Mouse (Mus musculus): ENCODE data around the gene Trak1. TPM values are rescaled to one million over a fixed set of nuclear protein-coding genes. Genes with fewer than 3 reads are reported as not detected.
A peak's percentile ranks its signal among the peaks of the same experiment; 100 is the strongest.
"Not testable (repeated sequence)": the region's sequence is repeated elsewhere in the genome, so short reads cannot be mapped to it uniquely, and the experiment has no call there.

The Trak1 gene
- polyA plus RNA-seq, 1 experiment from 2014 or later, result 27.1 TPM

GRCm38 (mm10) chr9:121446431-121446831 is 149.1 kb downstream of the Trak1 start:
- no peak for ATAC-seq (ENCODE audit: low read depth)
- no peaks in the 10 kb centered on the region for H3K27me3 ChIP-seq (ENCODE audit: control insufficient read depth, insufficient read depth, low read depth, low read length)
- no peaks in the 10 kb centered on the region for H3K4me1 ChIP-seq (replicated peaks; ENCODE audit: control insufficient read depth, insufficient read depth, low read length)
- WGBS, result 88% methylated on average over 13 of the region's 13 CpGs
- no peak overlapping the region for H3K4me3 ChIP-seq (ENCODE audit: low read length)
- no peaks in the 10 kb centered on the region for H3K9me3 ChIP-seq (ENCODE audit: control insufficient read depth, low read length)
- no peak overlapping the region for H3K9ac ChIP-seq (ENCODE audit: low read length)
- H3K4me2 ChIP-seq (ENCODE audit: low read depth, low read length), result no peak overlapping the region
- peaks cover 36% of the 10 kb centered on the region for H3K36me3 ChIP-seq (ENCODE audit: control insufficient read depth, insufficient read depth, low read length)
- H3K27ac ChIP-seq (ENCODE audit: low read length), result no peak overlapping the region

GRCm38 (mm10) chr9:121452342-121452942 is 155.1 kb downstream of the Trak1 start:
- H3K9me3 ChIP-seq (ENCODE audit: control insufficient read depth, low read length); H3K27ac ChIP-seq (ENCODE audit: low read length); H3K4me2 ChIP-seq (ENCODE audit: low read depth, low read length); H3K27me3 ChIP-seq (ENCODE audit: control insufficient read depth, insufficient read depth, low read depth, low read length); ATAC-seq (ENCODE audit: low read depth); H3K9ac ChIP-seq (ENCODE audit: low read length); H3K4me1 ChIP-seq (replicated peaks; ENCODE audit: control insufficient read depth, insufficient read depth, low read length); H3K4me3 ChIP-seq (ENCODE audit: low read length): not testable (repeated sequence)
- H3K36me3 ChIP-seq (ENCODE audit: control insufficient read depth, insufficient read depth, low read length), result peaks cover 31% of the 10 kb centered on the region
- WGBS, result 71% methylated on average over 9 of the region's 9 CpGs

GRCm38 (mm10) chr9:121454891-121455290 is 157.6 kb downstream of the Trak1 start:
- H3K4me3 ChIP-seq (ENCODE audit: low read length), result no peak overlapping the region
- no peak overlapping the region for H3K9ac ChIP-seq (ENCODE audit: low read length)
- H3K27me3 ChIP-seq (ENCODE audit: control insufficient read depth, insufficient read depth, low read depth, low read length), result no peaks in the 10 kb centered on the region
- H3K4me2 ChIP-seq (ENCODE audit: low read depth, low read length), result no peak overlapping the region
- no peaks in the 10 kb centered on the region for H3K4me1 ChIP-seq (replicated peaks; ENCODE audit: control insufficient read depth, insufficient read depth, low read length)
- H3K9me3 ChIP-seq (ENCODE audit: control insufficient read depth, low read length), result no peaks in the 10 kb centered on the region
- H3K36me3 ChIP-seq (ENCODE audit: control insufficient read depth, insufficient read depth, low read length), result peaks cover 27% of the 10 kb centered on the region
- no peak overlapping the region for H3K27ac ChIP-seq (ENCODE audit: low read length)
- no peak for ATAC-seq (ENCODE audit: low read depth)
- WGBS, result 78% methylated on average over 3 of the region's 3 CpGs

GRCm38 (mm10) chr9:121456739-121457515 is 159.6 kb downstream of the Trak1 start:
- H3K4me2 ChIP-seq (ENCODE audit: low read depth, low read length), result no peak overlapping the region
- ATAC-seq (ENCODE audit: low read depth), result no peak
- H3K36me3 ChIP-seq (ENCODE audit: control insufficient read depth, insufficient read depth, low read length), result peaks cover 34% of the 10 kb centered on the region
- H3K27ac ChIP-seq (ENCODE audit: low read length), result no peak overlapping the region
- H3K9ac ChIP-seq (ENCODE audit: low read length), result no peak overlapping the region
- 78% methylated on average over 13 of the region's 13 CpGs for WGBS
- H3K9me3 ChIP-seq (ENCODE audit: control insufficient read depth, low read length), result no peaks in the 10 kb centered on the region
- H3K4me1 ChIP-seq (replicated peaks; ENCODE audit: control insufficient read depth, insufficient read depth, low read length), result no peaks in the 10 kb centered on the region
- H3K27me3 ChIP-seq (ENCODE audit: control insufficient read depth, insufficient read depth, low read depth, low read length), result no peaks in the 10 kb centered on the region
- H3K4me3 ChIP-seq (ENCODE audit: low read length), result no peak overlapping the region

GRCm38 (mm10) chr9:121458466-121458865 is 161.2 kb downstream of the Trak1 start:
- Histone ChIP-seq H3K27me3 (ENCODE audit: control insufficient read depth, insufficient read depth, low read depth, low read length) (no peaks in the 10 kb centered on the region), H3K27ac (ENCODE audit: low read length) (no peak overlapping the region), H3K9ac (ENCODE audit: low read length) (no peak overlapping the region), H3K4me2 (ENCODE audit: low read depth, low read length) (no peak overlapping the region), H3K9me3 (ENCODE audit: control insufficient read depth, low read length) (no peaks in the 10 kb centered on the region), H3K36me3 (ENCODE audit: control insufficient read depth, insufficient read depth, low read length) (peaks cover 29% of the 10 kb centered on the region), H3K4me1 (replicated peaks; ENCODE audit: control insufficient read depth, insufficient read depth, low read length) (no peaks in the 10 kb centered on the region), H3K4me3 (ENCODE audit: low read length) (no peak overlapping the region)
- WGBS, result 31% methylated on average over 8 of the region's 8 CpGs
- ATAC-seq (ENCODE audit: low read depth), result peak; percentile 30; the same call in 1 of the 2 replicates

- Histone ChIP-seq H3K27ac (ENCODE audit: low read length) (no peak overlapping the region), H3K4me2 (ENCODE audit: low read depth, low read length) (no peak overlapping the region), H3K9me3 (ENCODE audit: control insufficient read depth, low read length) (no peaks in the 10 kb centered on the region), H3K36me3 (ENCODE audit: control insufficient read depth, insufficient read depth, low read length) (peaks cover 32% of the 10 kb centered on the region), H3K4me1 (replicated peaks; ENCODE audit: control insufficient read depth, insufficient read depth, low read length) (no peaks in the 10 kb centered on the region), H3K27me3 (ENCODE audit: control insufficient read depth, insufficient read depth, low read depth, low read length) (no peaks in the 10 kb centered on the region), H3K4me3 (ENCODE audit: low read length) (no peak overlapping the region), H3K9ac (ENCODE audit: low read length) (no peak overlapping the region)
- no peak for ATAC-seq (ENCODE audit: low read depth)
- WGBS, result 52% methylated on average over 2 of the region's 2 CpGs
Measured at GRCm38 (mm10) chr9:121459950-121460349, 162.6 kb downstream of the Trak1 start.

- no peak for ATAC-seq (ENCODE audit: low read depth)
- Histone ChIP-seq H3K27me3 (ENCODE audit: control insufficient read depth, insufficient read depth, low read depth, low read length) (no peaks in the 10 kb centered on the region), H3K4me3 (ENCODE audit: low read length) (no peak overlapping the region), H3K27ac (ENCODE audit: low read length) (no peak overlapping the region), H3K36me3 (ENCODE audit: control insufficient read depth, insufficient read depth, low read length) (peaks cover 32% of the 10 kb centered on the region), H3K9me3 (ENCODE audit: control insufficient read depth, low read length) (no peaks in the 10 kb centered on the region), H3K4me2 (ENCODE audit: low read depth, low read length) (no peak overlapping the region), H3K4me1 (replicated peaks; ENCODE audit: control insufficient read depth, insufficient read depth, low read length) (no peaks in the 10 kb centered on the region), H3K9ac (ENCODE audit: low read length) (no peak overlapping the region)
- 62% methylated on average over 15 of the region's 16 CpGs for WGBS
Measured at GRCm38 (mm10) chr9:121460527-121460926, 163.2 kb downstream of the Trak1 start.

- Histone ChIP-seq H3K4me2 (ENCODE audit: low read depth, low read length) (no peak overlapping the region), H3K4me3 (ENCODE audit: low read length) (no peak overlapping the region), H3K27me3 (ENCODE audit: control insufficient read depth, insufficient read depth, low read depth, low read length) (no peaks in the 10 kb centered on the region), H3K27ac (ENCODE audit: low read length) (no peak overlapping the region), H3K9me3 (ENCODE audit: control insufficient read depth, low read length) (no peaks in the 10 kb centered on the region), H3K9ac (ENCODE audit: low read length) (no peak overlapping the region), H3K36me3 (ENCODE audit: control insufficient read depth, insufficient read depth, low read length) (peaks cover 16% of the 10 kb centered on the region), H3K4me1 (replicated peaks; ENCODE audit: control insufficient read depth, insufficient read depth, low read length) (peaks cover 4% of the 10 kb centered on the region; the same call in 1 of the 2 replicates)
- ATAC-seq (ENCODE audit: low read depth), result no peak
- 69% methylated on average over 11 of the region's 11 CpGs for WGBS
Measured at GRCm38 (mm10) chr9:121467460-121467859, 170.2 kb downstream of the Trak1 start.

GRCm38 (mm10) chr9:121469711-121470110 is 172.4 kb downstream of the Trak1 start:
- H3K9me3 ChIP-seq (ENCODE audit: control insufficient read depth, low read length), result no peaks in the 10 kb centered on the region
- H3K36me3 ChIP-seq (ENCODE audit: control insufficient read depth, insufficient read depth, low read length), result peaks cover 16% of the 10 kb centered on the region
- H3K27ac ChIP-seq (ENCODE audit: low read length), result no peak overlapping the region
- no peaks in the 10 kb centered on the region for H3K27me3 ChIP-seq (ENCODE audit: control insufficient read depth, insufficient read depth, low read depth, low read length)
- no peak overlapping the region for H3K9ac ChIP-seq (ENCODE audit: low read length)
- H3K4me2 ChIP-seq (ENCODE audit: low read depth, low read length), result no peak overlapping the region
- peaks cover 4% of the 10 kb centered on the region; the same call in 1 of the 2 replicates for H3K4me1 ChIP-seq (replicated peaks; ENCODE audit: control insufficient read depth, insufficient read depth, low read length)
- no peak for ATAC-seq (ENCODE audit: low read depth)
- H3K4me3 ChIP-seq (ENCODE audit: low read length), result no peak overlapping the region
- 76% methylated on average over 6 of the region's 6 CpGs for whole genome bisulfite sequencing
